Mouse (Mus musculus) erythroblast, embryonic 14.5 days (primary cell): Measurements from ENCODE around the gene Zw10. TPM values are rescaled to one million over a fixed set of nuclear protein-coding genes. Genes with fewer than 3 reads are reported as not detected.

ENCODE experiments used
- H3K27me3 ChIP-seq: 2 replicates; pipeline ENCODE4 v1.6.1; 2012; ENCODE audit warnings: inconsistent platforms; ENCODE audit not compliant: control insufficient read depth
- H3K36me3 ChIP-seq: 2 replicates; pipeline ENCODE4 v1.6.1; 2012; ENCODE audit warnings: mild to moderate bottlenecking, inconsistent platforms; ENCODE audit not compliant: control insufficient read depth
- H3K4me1 ChIP-seq: 2 replicates; pipeline ENCODE4 v1.6.1; 2012; ENCODE audit warnings: inconsistent platforms; ENCODE audit not compliant: control insufficient read depth
- H3K4me3 ChIP-seq: replicated peaks from 2 replicates; pipeline ENCODE3; 2012; ENCODE audit warnings: moderate library complexity, mild to moderate bottlenecking, inconsistent platforms
- H3K9me3 ChIP-seq: 2 replicates; pipeline ENCODE4 v1.6.1; 2012; ENCODE audit warnings: low read length, inconsistent platforms, mixed read lengths; ENCODE audit not compliant: control insufficient read depth
- GATA1 ChIP-seq: IDR thresholded peaks from 2 replicates; pipeline ENCODE4 v1.6.1; 2012; ENCODE audit warnings: low read length, inconsistent platforms, mixed read lengths
- TAL1 ChIP-seq: IDR thresholded peaks from 3 replicates; pipeline ENCODE4 v1.6.1; 2012; ENCODE audit warnings: low read length, inconsistent platforms, mixed read lengths
- polyA plus RNA-seq: library from polyadenylated mRNA; stranded (reverse); fragments of >175 nt; gene quantifications from 2 replicates; pipeline ENCODE4 v1.2.3, GENCODE M21; 2012

Gene Zw10
- polyA plus RNA-seq: 0.33 and 0.57 TPM in 2 replicates

DNA sequence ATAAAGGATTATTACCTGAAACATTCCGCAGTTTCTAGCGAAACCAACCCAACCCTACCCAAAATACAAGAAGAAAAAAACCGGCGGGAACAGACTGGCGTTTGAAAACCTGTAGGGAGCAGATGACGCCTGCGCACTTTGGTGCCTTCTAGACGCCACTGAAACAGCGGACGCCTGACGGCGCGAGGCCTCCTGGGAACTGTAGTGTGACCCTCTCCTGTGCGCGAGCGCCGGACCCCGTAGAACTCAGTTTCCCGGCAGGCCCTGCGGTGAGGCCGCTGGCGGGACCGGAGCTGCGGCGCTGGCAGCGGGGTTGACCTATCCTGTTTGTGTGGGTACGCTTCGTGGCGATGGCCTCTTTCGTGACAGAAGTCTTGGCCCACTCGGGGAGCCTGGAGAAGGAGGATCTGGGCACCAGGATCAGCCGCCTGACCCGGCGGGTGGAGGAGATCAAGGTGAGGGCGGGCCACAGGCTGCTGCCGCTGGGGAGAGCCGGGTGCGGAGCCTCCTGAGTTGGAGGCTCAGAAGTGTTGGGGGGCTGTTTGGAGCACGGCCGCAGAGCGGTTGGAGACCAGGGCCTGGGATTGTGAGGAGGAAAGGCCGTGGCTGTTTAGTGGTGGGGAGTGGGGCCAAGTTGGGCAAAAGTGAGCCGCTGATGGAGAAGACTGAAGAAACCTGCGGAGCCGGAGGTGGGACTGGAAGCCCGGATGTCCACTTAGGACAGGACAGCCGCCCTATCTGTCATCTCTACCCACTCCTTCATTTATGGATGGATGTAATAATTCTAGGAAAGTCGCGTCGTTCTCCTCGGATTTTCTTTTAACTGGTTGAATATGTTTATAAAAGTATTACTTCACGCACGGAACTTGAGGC lies at the start of gene Zw10:
Gene Zw10, plus strand, starts transcription at position 281 of the 873 bp plus-strand sequence.
- H3K4me3 ChIP-seq: peak within 1 kb of the TSS; percentile 93
- peaks cover 24% of the 10 kb centered on the region for H3K4me1 ChIP-seq
- H3K27me3 ChIP-seq: no peaks in the 10 kb centered on the region
- H3K36me3 ChIP-seq: peaks cover 34% of the 10 kb centered on the region
- no peak for TF ChIP-seq TAL1
- no peak for TF ChIP-seq GATA1
- H3K9me3 ChIP-seq: no peaks in the 10 kb centered on the region

DNA sequence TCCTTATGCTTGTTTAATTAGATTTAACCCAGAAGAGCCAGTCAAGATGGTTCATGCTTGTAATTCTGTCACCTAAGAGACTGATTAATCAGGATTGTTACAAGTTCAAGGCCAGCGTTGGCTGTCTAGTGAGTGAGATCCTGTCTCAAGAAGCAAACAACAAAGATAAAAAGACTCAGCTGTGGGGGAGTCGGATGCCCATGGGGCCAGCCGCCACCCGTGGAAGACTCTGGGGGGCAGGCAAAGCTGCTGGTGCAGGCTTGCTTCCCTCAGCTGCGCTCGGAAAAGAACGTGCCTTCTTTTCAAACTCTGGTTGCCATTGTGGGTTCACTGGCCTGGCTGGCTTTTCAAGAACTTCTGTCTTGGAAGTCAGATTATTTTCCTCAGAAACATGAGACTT lies 39.6 kb upstream of the Zw10 start:
- Histone ChIP-seq H3K4me1 (no peaks in the 10 kb centered on the region), H3K9me3 (no peaks in the 10 kb centered on the region), H3K36me3 (peaks cover 13% of the 10 kb centered on the region), H3K27me3 (no peaks in the 10 kb centered on the region), H3K4me3 (no peak overlapping the region)
- TF ChIP-seq GATA1 (no peak), TAL1 (no peak)

DNA sequence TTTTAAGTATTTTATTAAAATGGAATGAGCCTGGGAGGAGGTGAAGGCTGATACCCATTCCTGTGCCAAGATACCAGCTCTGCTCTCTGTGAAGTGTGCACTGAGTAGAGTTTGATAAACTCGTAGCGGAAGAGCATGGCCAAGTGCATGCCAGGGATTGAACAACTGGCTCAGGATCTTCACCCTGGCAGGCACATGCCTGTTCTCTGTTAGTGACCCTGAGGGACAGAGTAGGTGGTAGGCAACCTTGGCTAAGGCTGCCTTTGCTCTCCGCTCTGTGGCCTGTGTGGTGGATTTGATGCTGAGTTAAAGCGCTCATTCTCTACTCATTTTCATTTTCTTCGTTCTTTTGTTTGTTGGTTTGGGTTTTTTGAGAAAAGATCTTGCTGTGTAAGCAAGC lies 34.1 kb upstream of the Zw10 start:
- H3K9me3 ChIP-seq: no peaks in the 10 kb centered on the region
- no peaks in the 10 kb centered on the region for H3K27me3 ChIP-seq
- H3K36me3 ChIP-seq: peaks cover 4% of the 10 kb centered on the region
- no peak overlapping the region for H3K4me3 ChIP-seq
- no peaks in the 10 kb centered on the region for H3K4me1 ChIP-seq
- TF ChIP-seq TAL1: no peak
- TF ChIP-seq GATA1: no peak

DNA sequence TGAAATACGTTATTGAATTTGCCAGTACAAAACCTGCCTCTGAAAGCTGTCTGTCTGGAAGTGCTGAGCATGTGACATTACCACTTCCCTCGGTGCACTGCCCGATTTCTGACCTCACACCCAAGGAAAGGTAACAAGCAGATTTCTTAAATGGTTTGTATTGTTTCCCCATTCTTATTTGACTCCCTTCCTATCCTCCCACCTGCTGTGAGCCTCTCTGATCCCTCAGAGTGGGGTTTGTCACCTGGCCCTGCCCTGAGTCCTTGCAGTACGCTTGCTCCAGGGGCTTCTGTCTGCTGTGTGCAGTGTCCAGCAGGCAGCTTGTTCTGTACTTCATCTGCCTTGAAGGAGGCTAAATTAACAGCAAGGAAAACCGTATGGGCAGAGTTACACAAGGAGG lies 31.5 kb upstream of the Zw10 start:
- H3K4me3 ChIP-seq: no peak overlapping the region
- H3K36me3 ChIP-seq: peaks cover 7% of the 10 kb centered on the region
- no peaks in the 10 kb centered on the region for H3K9me3 ChIP-seq
- no peak for TF ChIP-seq GATA1
- TF ChIP-seq TAL1: no peak
- no peaks in the 10 kb centered on the region for H3K27me3 ChIP-seq
- H3K4me1 ChIP-seq: no peaks in the 10 kb centered on the region

DNA sequence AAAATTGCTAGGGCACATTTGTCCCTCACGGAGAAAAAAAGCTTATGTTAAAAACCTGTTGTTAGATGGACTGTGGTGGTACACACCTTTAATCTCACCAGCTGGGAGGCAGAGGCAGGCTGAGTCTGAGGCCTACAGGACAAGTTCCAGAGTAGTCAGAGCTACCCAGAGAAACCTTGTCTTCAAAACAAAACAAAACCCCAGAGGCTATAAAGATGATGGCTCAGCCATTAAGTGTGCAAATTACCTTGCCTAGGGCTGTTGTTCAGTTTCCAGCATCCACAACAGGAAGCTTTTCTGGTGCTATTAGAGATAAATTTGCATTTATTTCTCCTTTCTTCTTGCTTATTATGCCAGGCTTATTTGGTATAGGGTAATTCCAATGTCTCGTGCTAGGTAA lies 30.9 kb upstream of the Zw10 start:
- H3K4me1 ChIP-seq: no peaks in the 10 kb centered on the region
- no peak for TF ChIP-seq TAL1
- TF ChIP-seq GATA1: no peak
- H3K36me3 ChIP-seq: peaks cover 7% of the 10 kb centered on the region
- no peaks in the 10 kb centered on the region for H3K9me3 ChIP-seq
- H3K27me3 ChIP-seq: no peaks in the 10 kb centered on the region
- no peak overlapping the region for H3K4me3 ChIP-seq

DNA sequence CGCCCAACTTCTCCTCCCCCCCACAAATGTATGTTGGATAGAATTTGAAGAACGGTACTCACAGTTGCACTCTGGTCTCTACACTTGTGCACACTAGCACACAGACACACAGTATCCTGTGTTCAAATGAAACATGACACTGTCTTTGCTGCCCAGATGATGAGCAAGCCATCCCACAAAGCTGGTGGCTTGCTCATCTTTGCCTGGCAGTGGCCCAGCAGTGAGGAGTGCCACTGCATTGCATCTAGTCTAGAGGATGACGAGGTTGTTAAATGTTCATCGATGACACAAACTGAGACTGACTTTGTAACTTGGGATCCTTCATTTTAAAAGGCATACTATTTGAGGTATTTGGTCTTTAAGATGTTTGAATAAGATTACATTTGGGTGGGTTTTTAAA lies 20.6 kb upstream of the Zw10 start:
- no peaks in the 10 kb centered on the region for H3K4me1 ChIP-seq
- no peaks in the 10 kb centered on the region for H3K27me3 ChIP-seq
- no peaks in the 10 kb centered on the region for H3K9me3 ChIP-seq
- peaks cover 24% of the 10 kb centered on the region for H3K36me3 ChIP-seq
- H3K4me3 ChIP-seq: no peak overlapping the region
- TF ChIP-seq GATA1 (no peak), TAL1 (no peak)

- no peaks in the 10 kb centered on the region for H3K9me3 ChIP-seq
- H3K27me3 ChIP-seq: no peaks in the 10 kb centered on the region
- TF ChIP-seq GATA1 (no peak), TAL1 (no peak)
- peaks cover 10% of the 10 kb centered on the region for H3K4me1 ChIP-seq
- no peak overlapping the region for H3K4me3 ChIP-seq
- no peaks in the 10 kb centered on the region for H3K36me3 ChIP-seq
Observed at GRCm38 (mm10) chr9:49050901-49051300, 4.5 kb upstream of the Zw10 start.

DNA sequence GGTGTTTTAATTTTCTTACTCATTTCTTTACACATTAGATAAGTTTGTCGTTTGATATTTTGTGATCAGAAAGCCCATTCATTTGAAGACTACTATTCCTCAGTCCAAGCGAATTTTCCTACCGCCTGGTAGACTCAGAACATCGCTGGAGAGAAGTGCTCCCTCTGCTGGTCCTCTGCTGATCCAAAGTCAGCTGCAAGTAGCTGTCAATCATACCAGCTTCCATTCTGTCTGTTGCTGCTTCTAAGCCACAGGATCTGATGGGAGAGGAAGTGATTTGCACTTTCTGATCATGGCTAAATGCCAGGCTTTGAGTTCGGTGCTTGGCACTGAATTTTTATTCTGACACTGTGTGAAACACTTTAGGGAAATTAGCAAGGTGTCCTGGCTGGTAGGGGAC lies 4.1 kb upstream of the Zw10 start:
- TF ChIP-seq TAL1 (no peak), GATA1 (no peak)
- Histone ChIP-seq H3K4me1 (peaks cover 11% of the 10 kb centered on the region), H3K4me3 (no peak overlapping the region), H3K36me3 (no peaks in the 10 kb centered on the region), H3K27me3 (no peaks in the 10 kb centered on the region), H3K9me3 (no peaks in the 10 kb centered on the region)

DNA sequence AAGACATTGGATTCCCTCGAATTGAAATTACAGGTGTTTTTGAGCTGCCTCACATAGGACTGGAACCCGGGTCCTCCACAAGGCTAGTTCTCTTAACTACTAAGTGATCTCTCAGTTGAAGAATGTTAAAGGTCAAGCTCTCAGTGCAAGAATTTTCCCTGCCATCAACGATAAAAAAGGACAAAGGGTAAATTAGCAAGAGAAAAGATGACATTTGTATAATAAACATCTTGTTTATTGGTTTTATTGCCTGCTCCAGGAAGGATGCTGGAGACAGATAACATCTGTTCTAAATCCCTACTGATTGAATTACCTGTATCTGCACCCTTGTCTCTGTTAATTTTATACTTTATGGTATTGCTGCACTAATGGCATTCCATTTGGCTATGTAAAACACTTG lies 1.4 kb upstream of the Zw10 start:
- peaks cover 24% of the 10 kb centered on the region for H3K4me1 ChIP-seq
- H3K27me3 ChIP-seq: no peaks in the 10 kb centered on the region
- H3K9me3 ChIP-seq: no peaks in the 10 kb centered on the region
- TF ChIP-seq TAL1 (no peak), GATA1 (no peak)
- H3K4me3 ChIP-seq: no peak overlapping the region
- H3K36me3 ChIP-seq: peaks cover 22% of the 10 kb centered on the region
